Mouse (Mus musculus): ENCODE data around the gene Slc7a4.

- no peak for TF ChIP-seq NRF1 (IDR thresholded peaks at IDR 0.05; ENCODE audit: low read depth, low read length)
- no peak for TF ChIP-seq CTCF (conservative IDR thresholded peaks at IDR 0.05 in 1 of 2, IDR thresholded peaks at IDR 0.05 in 1 of 2; ENCODE audit: low read depth in 2 of 2, low read length in 2 of 2)
- no peak for TF ChIP-seq CHD2 (IDR thresholded peaks at IDR 0.05; ENCODE audit: low read length)
- no peak for TF ChIP-seq MXI1 (IDR thresholded peaks at IDR 0.05; ENCODE audit: low read depth, low read length)
- no peak for TF ChIP-seq POLR2A (IDR thresholded peaks at IDR 0.05; ENCODE audit: low read depth, low read length)
- no peak for TF ChIP-seq E2F4 (IDR thresholded peaks at IDR 0.05; ENCODE audit: insufficient replicate concordance, low read depth, low read length)
- TF ChIP-seq EP300 (IDR thresholded peaks at IDR 0.05; ENCODE audit: low read length) = no peak
- no peak for TF ChIP-seq JUND (conservative IDR thresholded peaks at IDR 0.05; ENCODE audit: low read depth, low read length)
Measured at GRCm38 (mm10) chr16:17552837-17553236, 30.2 kb downstream of the Slc7a4 start.
